Mouse (Mus musculus) lung, postnatal 0 days (tissue): Measurements from ENCODE around the gene Aldh3b2.

Experiments used
- CTCF ChIP-seq: IDR thresholded peaks from 2 replicates; pipeline ENCODE4 v1.5.1; 2016; ENCODE audit warnings: antibody characterized with exemption, mild to moderate bottlenecking
- EP300 ChIP-seq: IDR thresholded peaks from 2 replicates; pipeline ENCODE4 v1.6.1; 2016; ENCODE audit warnings: antibody characterized with exemption, mild to moderate bottlenecking, control low read depth

DNA sequence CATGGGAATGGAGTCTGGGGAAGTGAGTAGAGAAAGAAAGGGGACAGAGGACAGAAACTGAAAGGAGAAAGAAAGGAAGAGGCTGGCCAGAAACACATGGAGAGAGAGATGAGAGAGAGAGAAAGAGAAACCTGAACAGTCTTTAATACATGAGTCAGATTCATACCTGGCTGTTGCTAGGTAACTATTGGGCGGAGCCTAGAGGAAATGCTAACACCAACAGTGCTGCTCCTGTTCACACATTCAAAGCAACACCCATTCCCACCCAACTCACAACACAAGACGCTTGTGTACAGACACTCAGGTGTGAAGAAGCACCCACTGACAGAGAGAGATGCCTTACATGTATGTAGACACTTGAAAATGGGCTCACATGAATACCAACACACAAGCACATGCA, 3.7 kb downstream of the Aldh3b2 start:
- TF ChIP-seq CTCF (no peak), EP300 (no peak)
